Mouse (Mus musculus) spleen, postnatal 10 days (tissue): ENCODE data around the gene Duox1.
A peak's percentile ranks its signal among the peaks of the same experiment; 100 is the strongest.

Source experiments
- DNase-seq, 2 experiments: peaks; one replicate each; pipeline ENCODE4 v3.0.0; 2021 to 2022; ENCODE audit warnings: low spot score in 2 of 2

Duox1 gene

GRCm38 (mm10) chr2:122354191-122354929 is 38.9 kb downstream of the Duox1 start:
- no peak for DNase-seq

DNA sequence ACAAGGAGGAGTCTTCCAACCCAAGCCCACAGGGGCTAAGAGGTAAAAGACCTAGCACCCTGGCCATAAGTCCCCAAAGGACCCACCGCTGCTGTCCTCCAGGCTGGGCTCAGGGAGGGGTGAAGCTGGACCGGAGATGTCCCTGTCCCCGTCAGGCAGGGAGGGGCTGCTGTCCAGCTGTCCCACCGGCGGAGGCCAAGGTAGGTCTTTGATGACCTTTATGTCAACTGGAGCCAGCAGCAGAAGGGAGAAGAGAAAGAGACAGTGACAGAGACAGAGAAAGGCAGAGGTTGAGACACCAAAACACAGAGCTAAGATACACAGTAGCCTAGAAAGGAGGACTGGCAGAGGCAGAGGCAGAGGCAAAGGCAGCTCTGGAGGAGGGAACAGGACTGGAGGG is 39.9 kb downstream of the Duox1 start:
- DNase-seq, result no peak

GRCm38 (mm10) chr2:122356187-122356586 is 40.7 kb downstream of the Duox1 start:
- DNase-seq, result no peak

DNA sequence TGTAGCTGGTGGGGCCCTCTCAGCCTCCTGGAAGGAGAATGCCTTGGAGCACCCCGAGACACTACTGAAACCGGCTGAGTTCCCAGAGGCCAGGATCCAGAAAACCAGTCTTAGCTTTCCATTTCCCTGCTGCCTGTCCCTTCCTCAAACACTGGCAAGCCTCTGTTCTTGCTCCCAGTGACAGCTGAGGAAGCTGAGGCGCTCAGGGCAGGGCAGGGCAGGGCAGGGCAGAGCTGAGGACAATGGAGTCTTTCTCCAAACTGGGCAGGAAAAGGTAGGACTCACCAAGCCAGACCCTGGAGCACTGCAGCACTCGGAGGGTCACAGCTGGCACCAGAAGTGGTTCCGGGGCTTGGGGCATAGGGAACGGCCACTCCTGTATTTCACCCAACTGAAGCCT is 44.8 kb downstream of the Duox1 start:
- no peak for DNase-seq

GRCm38 (mm10) chr2:122361181-122361580 is 45.7 kb downstream of the Duox1 start:
- no peak for DNase-seq

GRCm38 (mm10) chr2:122361868-122362621 is 46.6 kb downstream of the Duox1 start:
- DNase-seq, result no peak

DNA sequence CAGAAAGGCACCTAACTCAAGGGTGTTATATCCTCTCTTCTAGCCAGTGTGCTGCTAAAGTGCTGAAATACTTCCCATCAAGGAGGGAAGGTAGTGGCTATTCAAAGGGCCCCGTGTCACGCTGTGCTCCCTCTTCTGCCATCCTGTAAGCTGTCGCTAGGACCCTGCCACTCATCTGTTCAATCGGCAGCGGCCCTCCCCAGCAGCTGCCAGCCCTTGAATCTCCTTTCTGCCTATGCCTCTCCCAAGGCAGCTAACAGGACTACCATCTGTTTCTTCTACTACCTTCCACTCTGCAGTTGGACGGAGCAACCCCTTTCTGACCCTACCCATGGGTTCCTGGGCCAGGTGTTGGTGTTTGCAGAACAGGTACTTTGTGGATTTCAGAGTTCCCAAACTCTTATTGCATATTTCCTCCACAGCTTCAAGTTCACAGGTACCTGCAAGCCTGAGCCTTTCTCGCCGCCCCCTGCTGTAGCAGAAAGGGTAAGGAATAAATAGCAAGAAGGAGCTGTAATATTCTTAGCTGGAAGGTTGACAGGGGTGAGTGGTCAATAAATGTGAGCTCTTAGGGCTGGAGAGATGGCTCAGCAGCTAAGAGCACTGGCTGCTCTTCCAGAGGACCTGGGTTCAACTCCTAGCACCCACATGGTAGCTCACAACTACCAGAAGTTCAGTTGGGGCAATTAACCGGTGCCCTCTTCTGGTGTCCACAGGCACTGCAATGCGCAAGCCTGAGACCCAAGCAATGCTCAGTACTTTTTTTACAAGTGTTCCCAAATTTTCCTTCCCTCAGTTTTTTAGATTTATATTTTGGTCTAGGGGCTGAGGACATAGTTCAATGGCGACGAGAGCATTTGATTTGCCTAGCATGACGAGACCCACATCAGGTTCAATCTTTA is 47.4 kb downstream of the Duox1 start:
- no peak for DNase-seq

GRCm38 (mm10) chr2:122364352-122364944 is 49.0 kb downstream of the Duox1 start:
- DNase-seq, result no peak

GRCm38 (mm10) chr2:122365244-122365866 is 49.9 kb downstream of the Duox1 start:
- peak in 1 of 2 experiments; percentile 47 for DNase-seq

GRCm38 (mm10) chr2:122366039-122366438 is 50.6 kb downstream of the Duox1 start:
- no peak for DNase-seq

- peak in 1 of 2 experiments; percentile 10 for DNase-seq
Measured at GRCm38 (mm10) chr2:122366706-122367105, 51.2 kb downstream of the Duox1 start.

DNA sequence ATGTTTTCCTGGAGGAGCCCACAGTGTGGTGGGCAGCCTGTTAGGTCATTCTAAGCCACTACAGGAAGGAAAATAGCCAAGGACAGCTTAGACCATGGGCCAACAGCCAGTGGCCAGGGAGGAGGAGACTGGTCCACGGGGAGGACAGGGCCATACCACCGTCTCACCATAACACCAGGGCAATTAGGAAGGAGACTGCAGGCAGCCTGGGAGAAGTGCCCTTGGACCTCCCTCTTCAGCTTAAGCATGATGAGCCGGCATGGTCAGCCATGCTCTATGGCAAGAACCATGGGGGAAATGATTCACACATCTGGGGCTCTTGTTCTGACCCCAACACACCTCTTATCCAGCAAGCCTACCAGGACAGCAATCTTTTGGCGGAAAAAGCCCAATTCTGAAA is 51.7 kb downstream of the Duox1 start:
- no peak for DNase-seq

DNA sequence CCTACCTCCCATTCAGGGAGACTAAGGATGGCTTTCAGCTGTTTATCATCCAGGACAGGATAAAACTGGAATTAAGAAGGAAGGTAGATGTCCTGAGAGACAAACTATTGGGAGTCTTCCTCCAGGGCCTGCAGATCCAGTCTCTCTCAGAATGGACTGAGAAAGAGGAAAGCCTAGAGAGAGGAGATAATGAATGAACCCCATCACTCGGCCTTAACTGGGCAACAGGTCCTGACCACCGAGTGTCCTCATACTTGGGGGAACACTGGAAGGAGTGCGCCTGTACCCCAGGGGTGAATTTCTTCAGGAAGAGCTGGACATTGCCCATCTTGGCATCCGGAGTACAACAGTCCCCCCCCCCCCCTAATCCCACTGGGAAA is 52.2 kb downstream of the Duox1 start:
- peak in 1 of 2 experiments; percentile 23 for DNase-seq

DNA sequence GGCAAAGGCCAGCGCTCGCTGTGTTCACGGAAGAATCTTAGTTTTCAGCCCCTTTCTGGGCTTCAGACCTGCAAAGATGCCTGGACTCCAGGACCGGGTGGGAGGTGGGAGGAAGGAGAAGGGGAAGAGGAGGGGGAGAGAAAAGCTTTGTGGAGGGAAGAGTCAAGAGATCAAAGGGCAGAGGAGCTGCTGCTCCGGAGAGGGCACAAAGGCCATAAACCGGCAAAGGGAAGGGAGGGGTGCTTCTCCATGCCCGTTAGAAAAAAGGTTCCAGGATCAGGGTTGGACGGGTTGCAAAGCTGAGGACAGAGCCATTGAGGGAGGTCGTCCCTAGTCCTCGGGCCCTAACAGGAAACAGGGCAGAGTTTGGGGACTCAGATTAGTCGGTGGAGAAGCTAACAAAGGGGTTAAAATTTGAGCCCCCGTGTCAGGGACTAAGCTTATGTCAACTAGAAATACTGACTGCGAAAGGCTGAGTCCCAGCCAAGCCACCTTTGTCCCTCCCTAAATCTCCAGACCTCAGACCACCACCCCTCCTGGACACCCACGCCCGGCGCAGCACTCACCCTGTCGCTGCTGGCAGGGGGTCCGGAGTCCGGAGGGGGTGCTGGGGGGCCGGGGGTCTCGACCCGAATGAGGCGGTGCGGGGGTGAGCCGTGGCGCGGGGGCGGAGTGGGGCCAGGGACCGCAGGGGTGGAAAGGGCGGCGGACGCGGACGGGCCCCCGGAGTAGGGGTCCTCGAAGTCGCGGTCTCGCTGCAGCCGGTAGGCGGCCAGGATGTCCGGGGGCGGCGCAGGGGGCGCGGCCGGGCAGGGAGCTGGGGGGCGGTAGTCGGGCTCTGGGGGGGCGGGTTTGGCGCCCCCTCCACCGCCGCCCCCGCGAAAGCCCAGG is 52.9 kb downstream of the Duox1 start:
- peak; percentile 50 to 64 for DNase-seq

GRCm38 (mm10) chr2:122368995-122369739 is 53.7 kb downstream of the Duox1 start, which contains the start of gene Shf:
Gene Shf, minus strand, starts transcription at chr2:122369162.
- peak; percentile 91 to 93 for DNase-seq

- DNase-seq, result no peak
Measured at GRCm38 (mm10) chr2:122370101-122370750, 54.8 kb downstream of the Duox1 start.

GRCm38 (mm10) chr2:122372067-122372466 is 56.6 kb downstream of the Duox1 start:
- no peak for DNase-seq

- no peak for DNase-seq
Measured at GRCm38 (mm10) chr2:122372541-122372940, 57.1 kb downstream of the Duox1 start.

GRCm38 (mm10) chr2:122374012-122374411 is 58.5 kb downstream of the Duox1 start:
- DNase-seq, result no peak
